Mouse (Mus musculus) hindbrain, embryonic 16.5 days (tissue): ENCODE results near the gene Ccdc120. TPM values are rescaled to one million over a fixed set of nuclear protein-coding genes. Genes with fewer than 3 reads are reported as not detected.

Experiments
- ATAC-seq: fragments of 200-750 bp; cut with Nextera tagmentation; 2 replicates; pipeline ENCODE4 v1.8.0; 2017; ENCODE audit warnings: moderate TSS enrichment, moderate library complexity
- H3K27ac ChIP-seq: fragments of 300-500 bp; sonication (generic); 2 replicates; pipeline ENCODE4 v1.5.1; 2014; ENCODE audit warnings: low read depth, mild to moderate bottlenecking, control low read depth, low read length, moderate library complexity
- H3K27me3 ChIP-seq: fragments of 300-500 bp; sonication (generic); replicated peaks from 2 replicates; pipeline ENCODE4 v1.6.1; 2014; ENCODE audit warnings: low read length; ENCODE audit not compliant: control insufficient read depth, insufficient read depth
- H3K36me3 ChIP-seq: fragments of 300-500 bp; sonication (generic); 2 replicates; pipeline ENCODE4 v1.6.1; 2014; ENCODE audit warnings: mild to moderate bottlenecking, low read length, moderate library complexity, mixed read lengths; ENCODE audit not compliant: control insufficient read depth, insufficient read depth
- H3K4me1 ChIP-seq: fragments of 300-500 bp; sonication (generic); 2 replicates; pipeline ENCODE4 v1.6.1; 2014; ENCODE audit warnings: low read depth, low read length; ENCODE audit not compliant: control insufficient read depth, insufficient read depth
- H3K4me2 ChIP-seq: fragments of 300-500 bp; sonication (generic); 2 replicates; pipeline ENCODE4 v1.6.1; 2014; ENCODE audit warnings: mild to moderate bottlenecking, low read length, control low read depth, moderate library complexity
- H3K4me3 ChIP-seq: fragments of 300-500 bp; sonication (generic); 2 replicates; pipeline ENCODE4 v1.5.1; 2014; ENCODE audit warnings: mild to moderate bottlenecking, low read length, control low read depth, moderate library complexity
- H3K9ac ChIP-seq: fragments of 300-500 bp; sonication (generic); 2 replicates; pipeline ENCODE4 v1.6.1; 2014; ENCODE audit warnings: low read depth, mild to moderate bottlenecking, control low read depth, low read length, moderate library complexity
- H3K9me3 ChIP-seq: fragments of 300-500 bp; sonication (generic); 2 replicates; pipeline ENCODE4 v1.6.1; 2014; ENCODE audit warnings: mild to moderate bottlenecking, low read length, moderate library complexity; ENCODE audit not compliant: control insufficient read depth
- WGBS: fragments of 180-500 bp; shearing (Covaris S2); extraction: QIAGEN DNeasy Blood & Tissue Kit; methylation state at CpG from one replicate; pipeline ENCODE4 v1.1.7; 2014; 5-methylcytosine and 5-hydroxymethylcytosine counted together
- polyA plus RNA-seq: library from polyadenylated mRNA; unstranded; fragments of >200 nt; fragmentation: Nextera tagmentation; extraction: Ambion mirVana; gene quantifications from 2 replicates; pipeline ENCODE4 v1.2.1, GENCODE M21; 2015

Ccdc120 gene
- polyA plus RNA-seq, 1 experiment from 2014 or later: 52.8 TPM

DNA sequence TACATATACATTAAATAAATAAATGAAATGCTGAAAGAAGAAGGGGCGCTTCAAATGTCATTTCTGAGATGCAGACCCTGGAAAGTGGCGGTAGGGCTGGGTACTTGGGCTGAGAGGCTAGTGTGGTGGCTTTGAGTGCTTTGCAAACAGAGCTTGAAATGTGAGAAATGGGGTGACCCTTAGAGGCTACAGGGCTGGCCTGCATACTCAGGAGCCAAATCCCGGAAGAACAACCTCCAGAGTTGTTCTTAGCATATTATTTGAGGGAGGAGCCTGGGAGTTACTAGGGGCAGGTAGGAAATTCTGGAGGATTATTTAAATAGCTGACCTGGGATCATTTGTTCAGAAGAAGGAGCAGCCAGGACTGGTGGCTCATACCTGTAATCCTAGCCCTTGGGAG is 60.2 kb downstream of the Ccdc120 start:
- 76% methylated on average over 3 of the region's 3 CpGs for WGBS
- Histone ChIP-seq H3K9ac (no peak overlapping the region), H3K9me3 (no peaks in the 10 kb centered on the region), H3K27me3 (no peaks in the 10 kb centered on the region), H3K4me1 (no peaks in the 10 kb centered on the region), H3K36me3 (no peaks in the 10 kb centered on the region), H3K27ac (no peak overlapping the region), H3K4me3 (no peak overlapping the region), H3K4me2 (no peak overlapping the region)
- no peak for ATAC-seq

DNA sequence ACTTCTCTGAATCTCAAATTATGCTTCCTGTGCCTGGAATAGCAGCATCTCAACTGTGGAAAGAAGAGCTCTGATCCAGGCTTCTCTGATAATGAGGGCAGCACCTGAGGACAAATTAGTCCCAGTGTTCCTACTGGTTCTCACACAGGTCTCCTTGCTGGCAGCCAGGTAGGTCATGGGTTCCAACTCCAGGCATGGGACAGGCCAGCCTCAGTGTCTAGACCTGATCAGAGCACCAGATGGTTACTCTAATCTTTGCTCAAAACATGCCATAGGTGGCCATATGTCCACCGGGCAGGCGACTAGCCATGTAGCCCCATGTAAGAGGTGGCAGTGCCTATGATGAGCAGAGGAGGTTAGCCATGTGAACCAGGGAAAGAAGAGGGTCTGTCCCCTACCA is 62.4 kb downstream of the Ccdc120 start:
- Histone ChIP-seq H3K9me3 (no peaks in the 10 kb centered on the region), H3K36me3 (no peaks in the 10 kb centered on the region), H3K9ac (no peak overlapping the region), H3K4me2 (no peak overlapping the region), H3K27ac (no peak overlapping the region), H3K4me1 (no peaks in the 10 kb centered on the region), H3K27me3 (no peaks in the 10 kb centered on the region), H3K4me3 (no peak overlapping the region)
- no peak for ATAC-seq
- WGBS: 98% methylated on average over 2 of the region's 2 CpGs

Other genes starting within 250 kb of the Ccdc120 start
- 0.06 and 0.18 TPM in 2 replicates for gene Foxp3, start 177.3 kb downstream of the Ccdc120 start, polyA plus RNA-seq
- 7.1 and 8.7 TPM in 2 replicates for gene Ppp1r3f, start 176.6 kb downstream of the Ccdc120 start, polyA plus RNA-seq
- gene Ccdc22, start 145.4 kb downstream of the Ccdc120 start, polyA plus RNA-seq: 28.0 and 29.5 TPM in 2 replicates
- 0.20 and 0.27 TPM in 2 replicates for gene Cacna1f, start 143.8 kb downstream of the Ccdc120 start, polyA plus RNA-seq
- 249 and 292 TPM in 2 replicates for gene Syp, start 112.4 kb downstream of the Ccdc120 start, polyA plus RNA-seq
- gene Prickle3, start 93.6 kb downstream of the Ccdc120 start, polyA plus RNA-seq: 1.7 and 2.2 TPM in 2 replicates
- gene Plp2, start 79.5 kb downstream of the Ccdc120 start, polyA plus RNA-seq: 21.1 and 24.8 TPM in 2 replicates
- 0.25 and 0.45 TPM in 2 replicates for gene Magix, start 69.7 kb downstream of the Ccdc120 start, polyA plus RNA-seq
- 45.7 and 51.2 TPM in 2 replicates for gene Gpkow, start 53.8 kb downstream of the Ccdc120 start, polyA plus RNA-seq
- gene Wdr45, start 36.6 kb downstream of the Ccdc120 start, polyA plus RNA-seq: 31.6 and 36.3 TPM in 2 replicates
- gene Gm45208, start 28.7 kb downstream of the Ccdc120 start, polyA plus RNA-seq: not detected in 2 replicates
- 143 and 144 TPM in 2 replicates for gene Praf2, start 22.5 kb downstream of the Ccdc120 start, polyA plus RNA-seq
- gene Tfe3, start 11.7 kb upstream of the Ccdc120 start, polyA plus RNA-seq: 20.4 and 25.3 TPM in 2 replicates
- gene Gripap1, start 38.9 kb upstream of the Ccdc120 start, polyA plus RNA-seq: 61.5 and 71.9 TPM in 2 replicates
- gene Kcnd1, start 71.4 kb upstream of the Ccdc120 start, polyA plus RNA-seq: 5.3 and 6.4 TPM in 2 replicates
- 34.2 and 41.2 TPM in 2 replicates for gene Otud5, start 90.5 kb upstream of the Ccdc120 start, polyA plus RNA-seq
- 25.7 and 27.0 TPM in 2 replicates for gene Pim2, start 127.4 kb upstream of the Ccdc120 start, polyA plus RNA-seq
- 50.7 and 50.9 TPM in 2 replicates for gene Slc35a2, start 133.1 kb upstream of the Ccdc120 start, polyA plus RNA-seq
- gene Pqbp1, start 148.4 kb upstream of the Ccdc120 start, polyA plus RNA-seq: 204 and 212 TPM in 2 replicates
- 161 and 163 TPM in 2 replicates for gene Timm17b, start 148.5 kb upstream of the Ccdc120 start, polyA plus RNA-seq
- gene Gm10491, start 156.9 kb upstream of the Ccdc120 start, polyA plus RNA-seq: not detected in 2 replicates
- gene Gm10490, start 158.6 kb upstream of the Ccdc120 start, polyA plus RNA-seq: not detected in 2 replicates
- 303 and 325 TPM in 2 replicates for gene Pcsk1n, start 168.9 kb upstream of the Ccdc120 start, polyA plus RNA-seq
- 0.15 TPM in 1 of 2 replicates, not detected in the other for gene Eras, start 177.7 kb upstream of the Ccdc120 start, polyA plus RNA-seq
- 70.2 and 75.9 TPM in 2 replicates for gene Hdac6, start 197.0 kb upstream of the Ccdc120 start, polyA plus RNA-seq
- gene Gata1, start 227.2 kb upstream of the Ccdc120 start, polyA plus RNA-seq: 0.08 and 0.26 TPM in 2 replicates